Mouse (Mus musculus) myocyte (in vitro differentiated cells): Measurements from ENCODE around the gene Acvr2a. TPM values are rescaled to one million over a fixed set of nuclear protein-coding genes. Genes with fewer than 3 reads are reported as not detected.

Experiments used
- H3K27me3 ChIP-seq: one replicate; pipeline ENCODE4 v1.6.1; 2011; ENCODE audit not compliant: control insufficient read depth, insufficient read depth, insufficient read length
- H3K36me3 ChIP-seq: one replicate; pipeline ENCODE4 v1.6.1; 2011; ENCODE audit not compliant: control insufficient read depth, insufficient read depth
- H3K4me2 ChIP-seq: one replicate; pipeline ENCODE4 v1.6.1; 2011; ENCODE audit warnings: low read depth, control low read depth
- H3K4me3 ChIP-seq: one replicate; pipeline ENCODE4 v1.5.1; 2011; ENCODE audit warnings: mild to moderate bottlenecking, control low read depth, moderate library complexity
- H3K79me2 ChIP-seq: one replicate; pipeline ENCODE4 v1.6.1; 2011; ENCODE audit not compliant: control insufficient read depth, insufficient read depth
- H3ac ChIP-seq: one replicate; pipeline ENCODE4 v1.6.1; 2011; ENCODE audit not compliant: control insufficient read depth, insufficient read length
- CEBPB ChIP-seq: IDR thresholded peaks from 2 replicates; pipeline ENCODE4 v1.6.1; 2011; ENCODE audit warnings: mild to moderate bottlenecking, moderate library complexity; ENCODE audit not compliant: poor library complexity, insufficient read depth, severe bottlenecking
- E2F4 ChIP-seq: IDR thresholded peaks from one replicate; pipeline ENCODE4 v1.6.1; 2011; ENCODE audit warnings: mild to moderate bottlenecking, control low read depth, moderate library complexity; ENCODE audit not compliant: insufficient read depth
- MAX ChIP-seq: IDR thresholded peaks from one replicate; pipeline ENCODE4 v1.6.1; 2011; ENCODE audit warnings: low read depth, mild to moderate bottlenecking, control low read depth
- MYOD1 ChIP-seq, 3 experiments: IDR thresholded peaks; one replicate each; pipeline ENCODE4 v1.6.1; 2011; ENCODE audit warnings: control low read depth in 2 of 3, low read depth in 2 of 3, mild to moderate bottlenecking in 2 of 3, moderate library complexity in 1 of 3; ENCODE audit not compliant: insufficient read length in 2 of 3, control insufficient read depth in 1 of 3
- MYOG ChIP-seq, 3 experiments: IDR thresholded peaks; one replicate each; pipeline ENCODE4 v1.6.1; 2011; ENCODE audit warnings: control low read depth in 2 of 3, low read depth in 2 of 3, mild to moderate bottlenecking in 2 of 3; ENCODE audit not compliant: insufficient read length in 2 of 3, control insufficient read depth in 1 of 3, insufficient read depth in 1 of 3
- POLR2A ChIP-seq: IDR thresholded peaks from one replicate; pipeline ENCODE4 v1.6.1; 2011; ENCODE audit warnings: low read depth, mild to moderate bottlenecking, control low read depth, moderate library complexity; ENCODE audit not compliant: insufficient read length
- POLR2AphosphoS2 ChIP-seq: IDR thresholded peaks from one replicate; pipeline ENCODE4 v1.6.1; 2011; ENCODE audit warnings: low read depth, control low read depth; ENCODE audit not compliant: insufficient read length
- REST ChIP-seq: IDR thresholded peaks from one replicate; pipeline ENCODE4 v1.6.1; 2011; ENCODE audit warnings: mild to moderate bottlenecking, control low read depth, moderate library complexity; ENCODE audit not compliant: insufficient read depth, insufficient read length
- SRF ChIP-seq: IDR thresholded peaks from one replicate; pipeline ENCODE4 v1.6.1; 2011; ENCODE audit warnings: low read depth; ENCODE audit not compliant: control insufficient read depth, insufficient read length
- TCF12 ChIP-seq: IDR thresholded peaks from one replicate; pipeline ENCODE4 v1.6.1; 2011; ENCODE audit warnings: mild to moderate bottlenecking, control low read depth; ENCODE audit not compliant: poor library complexity, insufficient read depth, severe bottlenecking
- TCF3 ChIP-seq: IDR thresholded peaks from one replicate; pipeline ENCODE4 v1.6.1; 2011; ENCODE audit warnings: low read depth, control low read depth; ENCODE audit not compliant: insufficient read length
- USF1 ChIP-seq: IDR thresholded peaks from one replicate; pipeline ENCODE4 v1.6.1; 2011; ENCODE audit warnings: low read depth, mild to moderate bottlenecking, control low read depth, moderate library complexity
- polyA plus RNA-seq: library from polyadenylated mRNA; unstranded; fragments of >200 nt; fragmentation: generic; extraction: Trizol; gene quantifications from one replicate; pipeline ENCODE4 v1.2.1, GENCODE M21; 2012; ENCODE audit warnings: missing spikeins

The Acvr2a gene
- polyA plus RNA-seq, 1 experiment, result 4.1 TPM

DNA sequence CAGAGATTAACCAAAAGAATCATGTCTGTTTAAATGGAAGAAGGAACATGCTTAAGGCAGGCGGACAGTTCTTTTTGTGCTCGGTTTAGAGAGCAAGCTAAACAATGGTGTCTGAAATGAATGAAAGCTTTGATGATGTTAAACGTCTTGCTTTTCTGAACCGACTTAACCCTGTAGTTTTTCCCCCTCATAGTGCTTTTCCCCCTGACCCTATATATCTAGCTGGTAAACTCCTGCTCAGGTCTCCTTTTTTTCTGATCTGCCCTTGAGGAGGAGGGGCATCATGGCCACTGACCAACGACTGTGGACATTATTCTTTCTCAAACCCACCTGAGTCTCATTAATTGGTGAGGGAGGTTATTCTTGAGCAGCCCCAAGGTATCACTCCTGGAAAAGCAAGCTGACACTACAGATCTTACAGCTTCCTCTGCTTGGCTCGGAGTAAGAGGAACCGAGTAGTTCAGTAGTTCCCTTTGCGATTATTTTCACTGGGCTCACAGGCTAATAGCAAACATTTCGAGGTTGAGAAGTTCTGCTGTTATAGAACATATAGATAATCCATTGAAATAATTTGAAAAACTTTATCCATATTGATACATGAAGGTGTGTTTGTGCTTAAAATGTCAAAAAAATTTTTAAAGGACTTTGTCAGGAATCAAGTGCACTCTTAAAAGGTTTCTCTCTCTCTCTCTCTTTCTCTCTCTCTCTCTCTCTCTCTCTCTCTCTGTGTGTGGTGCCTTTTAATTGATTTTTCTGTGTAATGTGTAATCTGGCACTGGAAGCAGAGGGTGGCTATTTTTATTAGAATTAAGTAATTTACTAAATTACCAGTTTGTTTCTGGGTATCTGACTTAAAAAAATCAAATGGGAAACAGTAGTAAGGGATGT is 2.5 kb downstream of the Acvr2a start:
- no peak overlapping the region for H3ac ChIP-seq
- peak overlapping the region; percentile 61 for H3K4me3 ChIP-seq
- no peaks in the 10 kb centered on the region for H3K36me3 ChIP-seq
- peaks cover 69% of the 10 kb centered on the region for H3K79me2 ChIP-seq
- no peaks in the 10 kb centered on the region for H3K27me3 ChIP-seq
- peak overlapping the region; percentile 77 for H3K4me2 ChIP-seq
- TF ChIP-seq SRF, result no peak
- no peak for TF ChIP-seq MYOD1 (IDR thresholded peaks at IDR 0.05; ENCODE audit: control insufficient read depth in 1 of 3, insufficient read length in 2 of 3, low read depth in 2 of 3)
- TF ChIP-seq TCF3, result no peak
- no peak for TF ChIP-seq POLR2A
- TF ChIP-seq E2F4, result no peak
- TF ChIP-seq CEBPB, result no peak
- TF ChIP-seq TCF12, result no peak
- no peak for TF ChIP-seq MAX

DNA sequence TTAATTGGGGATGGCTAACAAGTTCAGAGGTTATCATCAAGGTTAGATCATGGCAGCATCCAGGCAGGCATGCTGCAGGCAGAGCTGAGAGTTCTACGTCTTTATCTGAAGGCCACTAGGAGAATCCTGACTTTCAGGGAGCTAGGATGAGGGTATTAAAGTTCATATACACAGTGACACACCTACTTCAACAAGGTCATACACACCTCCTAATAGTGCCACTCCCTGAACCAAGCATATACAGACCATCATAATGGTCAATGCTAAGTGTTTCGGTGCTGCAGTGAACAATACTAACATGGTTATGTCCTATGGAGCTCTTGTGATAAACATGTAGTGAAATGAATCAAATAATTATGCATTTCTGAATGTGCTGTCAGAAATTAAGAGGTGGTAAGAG is 12.0 kb downstream of the Acvr2a start:
- no peaks in the 10 kb centered on the region for H3K27me3 ChIP-seq
- no peaks in the 10 kb centered on the region for H3K36me3 ChIP-seq
- H3ac ChIP-seq, result no peak overlapping the region
- H3K4me3 ChIP-seq, result no peak overlapping the region
- H3K4me2 ChIP-seq, result no peak overlapping the region
- H3K79me2 ChIP-seq, result peaks cover 94% of the 10 kb centered on the region
- no peak for TF ChIP-seq USF1
- no peak for TF ChIP-seq MYOG (IDR thresholded peaks at IDR 0.05; ENCODE audit: control insufficient read depth in 1 of 3, insufficient read depth in 1 of 3, insufficient read length in 2 of 3, low read depth in 2 of 3)
- TF ChIP-seq MAX, result no peak
- TF ChIP-seq POLR2A, result no peak
- TF ChIP-seq CEBPB, result no peak
- no peak for TF ChIP-seq TCF3

DNA sequence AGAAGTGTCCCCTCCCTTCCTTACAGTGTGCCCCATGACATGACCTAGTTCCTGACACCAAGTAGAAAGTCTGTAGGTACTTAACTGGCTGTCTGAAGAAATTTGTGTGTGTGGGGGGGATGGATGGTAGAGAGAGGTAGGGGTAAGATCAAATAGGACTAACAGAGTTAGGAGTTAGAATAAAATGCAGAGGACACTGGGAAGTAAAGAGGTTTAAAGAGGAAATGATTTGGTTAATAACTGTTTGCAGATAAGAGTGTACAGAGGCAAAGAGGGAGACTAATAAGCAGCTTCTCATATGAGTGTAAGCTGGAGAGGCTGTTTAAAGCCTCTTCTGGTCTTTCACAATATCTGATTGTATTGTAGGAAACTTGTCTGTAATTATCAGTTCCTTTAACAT is 12.5 kb downstream of the Acvr2a start:
- H3K79me2 ChIP-seq, result peaks cover 95% of the 10 kb centered on the region
- no peak overlapping the region for H3ac ChIP-seq
- no peak overlapping the region for H3K4me3 ChIP-seq
- no peaks in the 10 kb centered on the region for H3K27me3 ChIP-seq
- H3K36me3 ChIP-seq, result no peaks in the 10 kb centered on the region
- no peak overlapping the region for H3K4me2 ChIP-seq
- TF ChIP-seq E2F4, result no peak
- no peak for TF ChIP-seq SRF
- no peak for TF ChIP-seq POLR2A
- no peak for TF ChIP-seq USF1
- TF ChIP-seq POLR2AphosphoS2, result no peak
- no peak for TF ChIP-seq MAX
- TF ChIP-seq MYOD1 (IDR thresholded peaks at IDR 0.05; ENCODE audit: control insufficient read depth in 1 of 3, insufficient read length in 2 of 3, low read depth in 2 of 3), result no peak
- TF ChIP-seq CEBPB, result no peak
- TF ChIP-seq MYOG (IDR thresholded peaks at IDR 0.05; ENCODE audit: control insufficient read depth in 1 of 3, insufficient read depth in 1 of 3, insufficient read length in 2 of 3, low read depth in 2 of 3), result no peak
- TF ChIP-seq TCF12, result no peak
- TF ChIP-seq TCF3, result no peak
- TF ChIP-seq REST, result no peak

- Histone ChIP-seq H3ac (no peak overlapping the region), H3K36me3 (no peaks in the 10 kb centered on the region), H3K4me3 (no peak overlapping the region), H3K4me2 (no peak overlapping the region), H3K79me2 (peaks cover 91% of the 10 kb centered on the region), H3K27me3 (no peaks in the 10 kb centered on the region)
- TF ChIP-seq POLR2AphosphoS2 (no peak), MYOD1 (IDR thresholded peaks at IDR 0.05; ENCODE audit: control insufficient read depth in 1 of 3, insufficient read length in 2 of 3, low read depth in 2 of 3) (no peak), MYOG (IDR thresholded peaks at IDR 0.05; ENCODE audit: control insufficient read depth in 1 of 3, insufficient read depth in 1 of 3, insufficient read length in 2 of 3, low read depth in 2 of 3) (no peak), TCF3 (no peak), MAX (no peak), SRF (no peak), REST (no peak), USF1 (no peak), CEBPB (no peak), POLR2A (no peak), TCF12 (no peak), E2F4 (no peak)
Measured at GRCm38 (mm10) chr2:48830492-48830891, 16.6 kb downstream of the Acvr2a start.

- 0 out of 2 replicates have a peak, but pooled peaks have one; percentile 36 for TF ChIP-seq CEBPB
- no peak for TF ChIP-seq USF1
- Histone ChIP-seq H3K4me3 (no peak overlapping the region), H3K4me2 (no peak overlapping the region), H3K27me3 (no peaks in the 10 kb centered on the region), H3K36me3 (no peaks in the 10 kb centered on the region), H3ac (no peak overlapping the region), H3K79me2 (peaks cover 92% of the 10 kb centered on the region)
Measured at GRCm38 (mm10) chr2:48832305-48832704, 18.4 kb downstream of the Acvr2a start.
